Comparison of ENCODE assay signal across 8 mouse cellular contexts in the genomic region with DNA sequence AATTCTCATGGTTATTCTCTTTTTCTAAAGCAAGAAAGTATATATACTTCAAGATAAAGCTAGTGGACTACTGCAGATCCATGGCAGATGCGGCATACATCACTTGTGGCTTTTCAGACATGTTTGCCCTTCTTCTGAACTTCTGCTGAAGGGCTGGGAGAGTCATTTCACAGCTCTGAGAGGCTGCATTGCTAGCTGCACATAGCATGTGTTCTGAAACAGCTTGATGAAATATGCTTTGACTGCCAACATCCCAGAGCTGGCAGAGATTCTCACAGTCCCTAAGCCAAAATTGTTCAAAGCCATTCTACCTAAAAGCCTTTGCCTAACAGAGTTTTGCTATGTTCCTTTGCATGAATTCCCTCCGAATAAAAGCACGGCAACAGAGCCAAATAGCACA.
DNase-seq lines count a peak whose midpoint lies in the region; ATAC-seq lines count a peak whose summit lies in the region.

No protein-coding gene starts in this region.

- no peaks in the 10 kb centered on the region for H3K9me3 ChIP-seq in forebrain, embryonic 13.5 days (replicated peaks)
- H3K9me3 ChIP-seq in forebrain, embryonic 10.5 days, result no peaks in the 10 kb centered on the region
- no peaks in the 10 kb centered on the region for H3K9me3 ChIP-seq in intestine, embryonic 16.5 days (ENCODE audit: control insufficient read depth, low read length)

- H3K27ac ChIP-seq in forebrain, embryonic 13.5 days, result no peak overlapping the region
- no peak overlapping the region for H3K27ac ChIP-seq in forebrain, embryonic 10.5 days
- H3K27ac ChIP-seq in intestine, embryonic 16.5 days (ENCODE audit: low read length), result no peak overlapping the region

- no peak overlapping the region for H3K9ac ChIP-seq in forebrain, embryonic 13.5 days
- H3K9ac ChIP-seq in intestine, embryonic 16.5 days (ENCODE audit: low read depth, low read length), result no peak overlapping the region

- no peak overlapping the region for H3K4me2 ChIP-seq in forebrain, embryonic 13.5 days
- H3K4me2 ChIP-seq in intestine, embryonic 16.5 days (ENCODE audit: low read depth, low read length), result no peak overlapping the region

- H3K4me3 ChIP-seq in forebrain, embryonic 13.5 days, result no peak overlapping the region
- H3K4me3 ChIP-seq in forebrain, embryonic 10.5 days, result no peak overlapping the region
- H3K4me3 ChIP-seq in intestine, embryonic 16.5 days (ENCODE audit: low read length), result no peak overlapping the region

- no peaks in the 10 kb centered on the region for H3K27me3 ChIP-seq in forebrain, embryonic 13.5 days
- no peaks in the 10 kb centered on the region for H3K27me3 ChIP-seq in forebrain, embryonic 10.5 days (ENCODE audit: poor library complexity, severe bottlenecking)
- no peaks in the 10 kb centered on the region for H3K27me3 ChIP-seq in intestine, embryonic 16.5 days (replicated peaks; ENCODE audit: control insufficient read depth, insufficient read depth, low read length)

- 82% methylated on average over 3 of the region's 3 CpGs for whole genome bisulfite sequencing in forebrain, embryonic 13.5 days
- WGBS in forebrain, embryonic 10.5 days, result 96% methylated on average over 3 of the region's 3 CpGs
- WGBS in intestine, embryonic 16.5 days, result 73% methylated on average over 3 of the region's 3 CpGs

- no peak for DNase-seq in forebrain, embryonic 10.5 days (ENCODE audit: extremely low spot score, low spot score)
- DNase-seq in 3T3-L1 (ENCODE audit: low read depth, low spot score), result peak; percentile 71
- DNase-seq in cerebellum, postnatal 25 days, result peak; percentile 83 to 84
- DNase-seq in heart, postnatal 4 days, result peak; percentile 28
- DNase-seq in lung, adult 18-20 months, result peak; percentile 45 to 50
- no peak for DNase-seq in spleen, adult 12 weeks (ENCODE audit: low spot score)

- no peaks in the 10 kb centered on the region for H3K36me3 ChIP-seq in forebrain, embryonic 13.5 days (ENCODE audit: poor library complexity, severe bottlenecking)
- no peaks in the 10 kb centered on the region for H3K36me3 ChIP-seq in forebrain, embryonic 10.5 days (replicated peaks)
- H3K36me3 ChIP-seq in intestine, embryonic 16.5 days (ENCODE audit: control insufficient read depth, insufficient read depth, low read length), result no peaks in the 10 kb centered on the region

- H3K4me1 ChIP-seq in forebrain, embryonic 13.5 days, result no peaks in the 10 kb centered on the region
- H3K4me1 ChIP-seq in forebrain, embryonic 10.5 days, result no peaks in the 10 kb centered on the region
- H3K4me1 ChIP-seq in intestine, embryonic 16.5 days (ENCODE audit: control insufficient read depth, insufficient read depth, low read length), result no peaks in the 10 kb centered on the region

- peak; percentile 80 for ATAC-seq in forebrain, embryonic 13.5 days
- no peak for ATAC-seq in intestine, embryonic 16.5 days

Comparison
In these comparisons a context has a peak if more than half of its experiments do, and no peak if none do; other contexts are left out.
1. DNase-seq: peak in 3T3-L1 (single experiment), cerebellum, postnatal 25 days (2 of 2), heart, postnatal 4 days (single experiment) and lung, adult 18-20 months (2 of 2); none in forebrain, embryonic 10.5 days (single experiment) and spleen, adult 12 weeks (single experiment).